Mouse (Mus musculus) CD4-positive, CD25-positive, alpha-beta regulatory T cell, adult 4 months (primary cell): ENCODE data around the gene Hs2st1. TPM values are rescaled to one million over a fixed set of nuclear protein-coding genes. Genes with fewer than 3 reads are reported as not detected.
A peak's percentile ranks its signal among the peaks of the same experiment; 100 is the strongest.

Source experiments
- ATAC-seq: one replicate; pipeline ENCODE4 v1.8.0; 2017
- polyA plus RNA-seq, 2 experiments: library from polyadenylated mRNA; unstranded; fragments of 100-300 nt; shearing (Covaris generic); gene quantifications; one replicate each; pipeline ENCODE4 v1.2.1; 2017

Hs2st1 gene
- polyA plus RNA-seq, 2 experiments from 2014 or later = 2.0 to 3.5 TPM

DNA sequence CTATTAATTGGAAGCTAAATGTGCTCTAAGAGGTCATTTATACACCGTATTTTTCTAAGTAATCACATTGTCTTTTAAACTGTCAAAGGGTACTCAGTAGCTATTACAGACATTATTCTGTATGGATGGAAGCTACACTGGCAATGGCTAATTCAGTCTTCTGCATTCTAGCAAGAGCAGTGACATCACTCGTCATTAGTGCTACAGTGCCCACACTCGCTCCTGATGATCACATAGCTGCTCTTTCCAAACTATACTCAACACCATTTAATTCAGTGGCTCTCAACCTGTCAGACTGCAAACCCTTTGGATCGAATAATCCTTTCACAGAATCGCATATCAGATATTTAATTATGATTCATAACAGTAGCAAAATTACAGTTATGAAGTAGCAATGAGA lies 19.3 kb downstream of the Hs2st1 start:
- ATAC-seq = no peak

DNA sequence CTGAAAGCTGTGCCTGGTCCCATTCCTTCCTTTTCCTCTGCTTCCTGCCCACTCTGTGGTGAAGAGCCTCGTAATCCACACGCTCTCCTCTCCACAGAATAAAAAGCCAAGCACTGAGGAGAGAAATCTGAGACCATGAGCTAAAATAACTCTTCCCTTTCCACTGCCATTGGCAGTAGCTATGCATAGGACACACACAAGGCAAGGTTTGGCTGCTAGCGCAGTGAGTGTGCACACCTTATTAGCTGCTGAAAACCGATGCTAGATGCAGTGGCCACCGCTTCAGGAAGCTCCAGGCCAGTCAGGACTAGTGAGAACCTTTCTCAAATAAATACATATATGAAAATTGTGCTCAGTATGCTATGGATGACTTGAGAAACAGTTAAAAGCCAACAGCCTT lies 19.9 kb downstream of the Hs2st1 start:
- ATAC-seq = no peak

DNA sequence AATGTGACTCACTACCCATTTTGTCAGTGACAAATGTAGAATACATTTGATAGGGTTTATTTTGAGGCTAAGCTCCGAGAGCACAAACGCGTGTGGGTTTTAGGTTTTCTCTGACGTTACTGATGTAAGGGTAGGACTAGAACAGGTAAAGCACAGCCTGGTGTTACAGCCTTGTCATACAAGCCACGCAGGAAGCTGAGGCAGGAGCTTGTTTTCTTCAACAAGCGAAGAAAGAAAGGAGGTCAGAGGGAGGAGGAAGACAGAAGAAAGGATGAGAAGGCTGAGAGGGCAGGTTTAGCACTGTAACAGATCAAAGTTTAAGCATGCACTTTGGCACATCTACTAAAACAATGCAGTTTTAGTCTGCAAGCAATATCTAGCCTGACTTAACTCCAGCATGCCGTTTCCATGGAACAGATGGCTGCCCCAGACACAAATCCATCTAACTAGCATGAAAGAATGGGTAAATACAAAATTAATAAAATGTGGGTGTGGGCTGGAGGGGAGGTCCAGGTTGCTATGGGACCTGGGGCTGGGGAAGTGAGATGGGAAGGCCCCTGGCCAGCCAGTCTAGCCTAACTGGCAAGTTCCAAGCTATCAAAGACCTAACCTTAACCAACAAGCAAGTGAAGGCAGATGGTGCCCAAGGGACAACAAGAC lies 21.7 kb downstream of the Hs2st1 start:
- ATAC-seq = no peak

DNA sequence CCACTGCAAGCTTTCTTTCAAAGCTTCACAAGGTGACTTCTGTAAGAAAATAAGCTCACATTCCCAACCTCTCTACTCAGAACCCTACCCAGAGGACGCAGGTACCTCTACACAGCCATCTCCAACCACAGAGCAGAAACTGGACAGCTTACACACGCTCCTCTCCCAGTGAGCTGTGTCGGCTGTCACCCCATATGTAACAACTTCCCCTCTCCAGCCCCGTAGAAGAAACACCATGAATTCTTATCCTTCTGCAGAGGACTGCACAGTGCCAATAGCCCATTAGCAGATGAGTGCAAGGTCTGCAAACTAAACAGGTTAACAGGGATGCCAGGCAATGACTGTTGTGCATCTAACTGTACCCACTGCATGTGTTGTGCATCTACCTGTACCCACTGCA lies 23.5 kb downstream of the Hs2st1 start:
- ATAC-seq = no peak

DNA sequence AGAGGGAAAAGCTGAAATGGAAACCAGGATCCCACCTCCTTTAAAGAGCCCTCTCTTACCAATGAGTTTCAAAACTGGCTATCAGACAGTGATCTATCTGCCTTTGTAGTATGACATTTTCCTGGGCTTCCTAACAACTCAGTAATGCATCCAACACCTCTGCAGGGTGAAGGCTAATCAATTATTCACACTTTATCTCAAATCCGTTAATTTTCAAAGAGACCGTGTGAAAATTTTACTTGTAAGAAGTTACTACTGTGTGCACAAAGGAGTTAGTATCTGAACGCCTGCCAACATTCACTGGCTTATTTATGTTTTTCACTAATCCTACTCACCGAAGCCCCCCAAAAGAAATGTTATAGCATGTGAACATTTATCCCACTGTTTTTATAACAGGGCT lies 24.1 kb downstream of the Hs2st1 start:
- no peak for ATAC-seq

DNA sequence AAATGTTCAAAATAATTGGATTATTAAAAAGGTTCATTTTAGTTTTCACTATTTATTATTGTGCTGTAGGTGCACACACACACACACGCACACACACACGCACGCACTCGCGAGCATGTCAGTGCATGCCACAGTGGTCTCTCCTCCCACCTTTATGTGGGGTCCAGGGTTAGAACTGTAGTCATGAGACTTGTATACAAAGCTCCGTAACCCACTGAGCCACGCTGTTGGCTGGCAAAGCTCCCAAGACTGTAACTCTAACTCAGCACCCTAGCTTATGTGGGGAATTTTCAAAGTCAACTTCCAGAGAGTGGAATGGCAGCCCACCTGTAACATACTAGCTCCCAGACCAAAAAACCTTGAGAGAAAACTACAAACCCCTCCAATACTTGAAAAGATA lies 24.8 kb downstream of the Hs2st1 start:
- no peak for ATAC-seq

DNA sequence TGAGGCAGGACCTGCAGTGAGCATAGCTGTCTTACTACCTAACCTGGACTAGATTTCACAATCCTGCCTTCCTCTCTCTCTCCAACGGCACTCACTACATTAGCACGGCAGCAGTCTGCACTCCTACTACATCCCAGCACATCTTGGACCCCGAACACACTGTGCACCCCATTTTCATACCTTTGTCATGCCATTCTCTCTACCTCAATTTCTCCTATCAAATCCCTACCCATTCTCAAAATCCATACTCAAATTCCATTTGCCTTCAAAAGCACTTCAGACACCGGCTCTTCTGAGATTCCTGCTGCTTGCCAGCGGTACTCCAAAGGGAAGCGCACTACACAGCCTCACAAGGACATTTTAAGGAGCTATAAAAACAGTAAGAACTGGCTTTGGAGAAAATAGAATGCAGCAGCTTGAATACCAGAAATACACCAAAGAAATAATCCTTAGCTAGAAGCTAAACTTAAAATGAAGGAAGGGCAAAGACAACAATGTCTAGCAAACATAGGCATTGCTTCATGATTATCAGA lies 28.0 kb downstream of the Hs2st1 start:
- no peak for ATAC-seq

DNA sequence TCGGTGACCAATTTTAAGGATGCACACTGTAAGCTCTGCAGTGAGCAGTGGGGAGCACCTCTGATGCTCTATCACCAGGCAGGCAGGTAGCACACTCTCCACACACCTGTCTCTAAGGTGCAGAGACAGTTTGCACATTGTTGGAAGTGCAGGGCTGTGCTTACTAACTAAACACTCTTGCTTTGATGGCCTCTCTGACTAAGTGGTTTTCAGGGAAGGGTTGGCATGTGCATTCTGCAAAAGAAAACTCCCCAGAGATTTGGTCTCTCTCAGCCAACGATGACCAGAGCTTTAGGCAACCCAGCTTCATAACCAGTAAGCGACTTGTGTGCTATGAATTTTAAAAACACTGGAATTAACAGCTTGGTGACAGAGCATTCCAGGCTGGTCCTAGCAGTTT lies 29.2 kb downstream of the Hs2st1 start:
- ATAC-seq = no peak

DNA sequence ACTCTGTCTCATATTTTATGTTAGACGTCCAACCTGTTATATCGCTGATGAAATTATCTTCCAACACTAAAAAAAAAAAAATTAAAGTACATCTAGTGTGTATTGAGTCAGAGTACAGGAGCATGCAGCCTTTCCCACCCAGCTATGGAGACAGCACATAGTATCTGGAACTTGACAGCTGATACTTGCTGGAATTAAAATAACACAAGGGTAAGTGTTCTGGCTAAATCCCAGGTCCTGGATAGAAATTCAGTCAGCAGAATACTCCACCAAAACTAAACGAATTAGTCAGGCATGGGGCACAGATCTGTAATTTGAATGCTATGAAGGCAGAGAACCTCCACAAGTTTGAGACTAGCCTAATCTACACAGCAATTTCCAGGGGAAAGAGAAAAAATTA lies 30.9 kb downstream of the Hs2st1 start:
- no peak for ATAC-seq

DNA sequence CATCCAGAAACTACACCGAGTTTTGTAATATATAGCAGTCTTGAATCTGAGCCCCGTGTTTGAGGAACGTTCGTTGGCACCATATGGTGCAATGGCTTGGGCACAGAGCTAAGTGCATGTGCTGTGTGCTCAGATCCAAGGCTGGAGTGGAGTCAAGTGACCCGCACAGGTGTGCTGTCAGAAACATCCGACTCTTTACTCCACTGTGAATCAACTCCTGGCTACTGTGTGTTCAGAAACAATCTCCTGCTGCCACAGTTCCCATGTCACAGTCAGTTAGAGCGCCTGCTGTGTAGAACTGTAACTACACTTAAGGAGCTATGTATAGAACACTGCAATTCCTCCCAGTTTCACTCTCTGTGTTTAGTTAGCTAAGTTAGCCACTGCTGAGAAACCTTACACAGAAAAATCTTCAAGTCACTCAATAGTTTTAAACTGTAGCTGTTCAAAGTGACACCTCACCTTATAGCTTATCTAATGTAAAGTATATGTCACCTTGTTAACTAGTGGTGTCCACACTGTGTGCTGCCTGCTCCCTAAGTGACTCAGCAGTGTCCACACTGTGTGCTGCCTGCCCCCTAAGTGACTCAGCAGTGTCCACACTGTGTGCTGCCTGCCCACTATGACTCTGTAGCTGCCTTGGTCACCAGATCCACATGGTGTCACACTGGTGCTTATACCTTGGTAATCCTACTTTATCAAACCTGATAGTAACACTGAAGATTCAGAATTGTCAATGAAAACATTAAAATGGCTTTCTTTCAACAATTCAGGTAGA lies 32.7 kb downstream of the Hs2st1 start:
- ATAC-seq = no peak

DNA sequence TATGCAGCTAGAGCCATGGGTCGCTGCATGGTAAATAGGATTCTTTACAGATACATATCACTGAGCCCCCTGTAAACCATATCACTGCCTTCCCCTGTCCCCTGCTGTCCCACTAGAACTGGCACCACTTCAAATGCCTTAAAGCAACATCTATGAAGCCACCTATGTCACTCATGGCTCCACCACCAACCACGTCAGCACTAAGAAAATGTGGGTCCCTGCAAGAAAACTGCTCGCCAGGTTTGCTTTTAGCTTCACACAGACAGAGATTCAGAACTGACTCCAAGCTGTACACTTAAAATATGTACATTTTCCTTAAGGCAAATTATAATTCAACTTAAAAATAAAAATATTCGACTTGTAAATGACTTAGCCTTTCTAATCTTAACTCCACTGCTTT lies 34.9 kb downstream of the Hs2st1 start:
- no peak for ATAC-seq

DNA sequence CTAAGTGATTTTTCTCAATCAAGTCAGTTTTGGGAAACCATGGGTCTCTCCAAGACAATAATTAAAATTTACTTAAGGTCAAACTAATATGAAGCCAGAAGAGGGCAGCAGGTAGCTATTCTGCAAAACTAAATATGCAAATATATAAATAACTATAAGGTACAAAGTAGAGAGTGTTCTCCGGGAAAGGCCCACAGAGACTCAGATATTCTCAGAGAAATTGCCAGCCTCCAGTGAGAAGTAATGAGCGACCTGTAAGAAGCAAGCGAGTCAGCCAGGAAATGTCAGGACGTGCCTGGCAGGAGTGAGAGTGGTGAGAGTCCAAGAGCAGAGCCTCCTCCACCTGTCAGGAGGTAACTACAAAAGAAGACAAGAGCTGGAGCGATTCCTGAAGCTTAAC lies 39.0 kb downstream of the Hs2st1 start:
- ATAC-seq = peak; percentile 58

DNA sequence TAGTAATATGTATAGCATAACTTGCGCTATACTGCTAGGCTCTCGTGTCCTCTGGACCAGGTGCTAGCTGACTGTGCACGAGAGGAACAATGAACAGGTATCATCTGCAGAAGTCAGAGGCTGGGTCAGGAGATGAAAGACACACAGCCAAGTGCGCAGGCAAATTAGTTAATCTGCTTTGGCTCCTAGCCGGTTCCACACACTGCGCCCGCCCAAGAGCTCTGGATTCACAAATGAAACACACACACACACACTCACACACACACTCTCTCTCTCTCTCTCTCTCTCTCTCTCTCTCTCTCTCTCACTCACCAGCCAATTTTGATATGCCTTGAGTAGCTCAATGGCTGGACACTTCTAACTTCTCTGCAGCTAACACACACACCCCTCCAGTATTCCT lies 42.1 kb downstream of the Hs2st1 start:
- no peak for ATAC-seq

DNA sequence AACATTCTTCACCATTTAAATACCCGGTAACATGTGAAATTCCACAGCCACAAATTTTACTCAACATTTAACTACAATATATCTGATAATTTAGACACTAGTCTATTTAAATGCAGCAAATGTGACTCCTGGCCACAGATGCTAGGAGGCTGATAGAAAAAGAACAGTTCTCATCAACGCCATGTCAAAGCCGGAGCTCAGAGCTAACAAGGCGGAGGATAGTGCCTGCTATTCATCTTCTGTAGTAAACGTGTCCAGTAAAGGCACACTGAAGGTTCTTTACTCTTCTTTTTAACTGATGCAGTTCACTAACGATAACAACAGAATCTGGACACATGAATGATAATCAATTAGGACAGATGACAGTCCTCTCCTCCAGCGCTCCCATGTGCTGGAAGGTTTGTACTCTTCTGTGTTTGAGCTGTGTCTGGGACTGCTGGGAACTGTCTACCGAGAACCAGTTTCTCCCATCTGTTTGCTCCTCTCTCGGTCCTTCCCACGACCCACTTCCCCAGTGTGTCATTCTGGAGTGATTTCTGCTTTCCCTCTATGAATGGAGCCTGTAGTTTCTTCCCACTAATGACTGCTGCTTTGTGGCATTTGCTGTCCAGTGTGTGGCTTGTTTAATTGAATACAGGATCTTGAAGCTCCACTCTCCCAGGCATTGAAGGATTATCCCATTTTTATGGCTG lies 50.3 kb downstream of the Hs2st1 start:
- no peak for ATAC-seq

DNA sequence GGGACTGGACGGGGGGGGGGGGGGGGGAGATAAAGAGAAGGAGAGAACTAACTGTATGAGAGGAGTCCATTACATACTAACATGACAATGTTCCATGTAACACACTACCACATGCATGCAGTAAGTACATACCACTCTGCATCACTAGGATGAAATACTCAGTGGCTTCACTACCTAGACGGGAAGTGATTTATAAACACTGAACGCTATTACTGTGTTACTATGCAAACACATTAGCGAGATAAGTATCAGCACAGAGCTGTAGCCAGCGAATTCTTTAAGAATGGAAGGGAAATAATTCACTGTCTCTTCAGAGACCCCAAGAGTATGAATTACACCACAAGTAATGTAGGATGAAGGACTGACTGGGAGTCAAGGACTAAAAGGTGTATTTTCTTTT lies 51.1 kb downstream of the Hs2st1 start:
- ATAC-seq = no peak

DNA sequence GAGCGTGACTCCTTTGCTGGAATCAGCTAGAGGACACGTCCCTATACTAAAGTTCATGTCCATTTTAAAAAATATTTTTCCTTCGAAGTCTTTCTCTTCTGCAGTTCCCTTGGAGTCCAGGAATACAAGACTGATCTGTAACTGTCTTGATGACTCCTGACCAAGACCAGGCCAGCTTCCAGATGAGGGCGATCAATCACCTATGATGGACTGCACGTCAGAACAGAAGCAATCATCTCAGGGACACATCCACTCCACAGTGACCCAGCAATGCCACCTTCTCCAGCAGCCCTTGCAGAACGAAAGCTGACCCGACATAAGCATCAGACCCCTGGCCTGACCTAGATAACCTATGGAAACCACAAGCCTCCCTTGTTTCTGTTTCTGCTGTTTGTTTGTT lies 54.7 kb downstream of the Hs2st1 start:
- no peak for ATAC-seq

DNA sequence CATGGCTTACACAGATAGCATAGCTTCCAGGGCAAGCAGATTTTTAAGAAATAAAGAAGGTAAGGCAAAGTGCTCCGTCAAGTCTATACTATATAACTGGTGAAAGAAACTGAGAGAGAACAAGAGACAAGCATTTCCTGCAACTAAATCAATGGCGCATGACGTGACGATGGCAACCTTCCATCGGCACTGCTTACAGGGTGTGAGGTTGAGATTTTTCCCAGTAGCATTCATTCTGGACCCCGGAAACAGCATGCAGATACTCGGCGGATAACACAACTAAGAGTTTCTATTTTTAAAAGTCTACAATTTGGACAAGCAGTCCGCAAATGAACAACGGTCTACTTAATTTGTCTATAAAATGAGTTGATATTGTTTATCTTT lies 55.9 kb downstream of the Hs2st1 start:
- ATAC-seq = no peak

DNA sequence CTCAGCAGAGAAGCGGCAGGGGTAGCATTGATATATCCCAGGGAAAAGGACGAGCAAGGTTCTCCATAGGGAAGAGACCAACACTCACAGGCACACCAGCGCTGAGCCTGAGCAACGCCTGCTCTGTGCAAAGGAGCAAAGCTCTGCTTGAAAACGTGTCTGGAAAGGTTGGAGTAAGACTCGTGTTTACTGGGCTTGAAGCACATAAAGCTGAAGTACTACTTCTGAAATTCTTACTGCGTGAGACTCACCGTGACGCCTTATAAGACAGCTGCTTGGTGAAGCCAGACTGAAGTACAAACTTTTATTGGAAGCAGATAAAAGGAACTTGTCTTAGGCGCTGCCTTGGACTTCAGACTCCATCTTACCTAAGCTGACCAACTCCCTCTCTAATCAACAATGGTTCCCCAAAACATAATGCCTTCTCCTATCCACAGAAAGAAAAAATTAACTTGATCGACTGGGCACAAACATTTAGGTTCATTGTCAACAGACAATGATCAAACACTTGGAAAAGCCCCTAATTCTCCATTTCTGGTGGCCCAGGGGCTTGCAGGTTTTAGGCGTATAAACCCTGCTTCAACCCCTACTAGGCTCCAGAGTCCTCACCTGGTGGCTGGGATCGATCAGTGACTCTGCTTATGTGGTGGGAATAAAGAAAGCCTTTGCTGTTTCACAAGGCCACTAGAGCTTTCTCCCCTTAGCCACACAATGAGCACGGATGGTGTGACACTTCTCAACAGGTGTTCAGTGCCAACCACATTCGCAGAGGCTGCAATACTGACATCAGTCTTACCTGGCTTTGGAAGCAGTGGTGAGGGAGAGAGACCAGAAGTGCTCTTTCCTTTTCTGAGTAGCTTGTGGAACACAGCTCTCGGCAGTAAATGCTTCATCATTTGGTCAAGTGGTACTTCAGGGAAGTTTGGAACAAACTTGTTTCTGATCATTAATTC lies 56.5 kb downstream of the Hs2st1 start:
- no peak for ATAC-seq

DNA sequence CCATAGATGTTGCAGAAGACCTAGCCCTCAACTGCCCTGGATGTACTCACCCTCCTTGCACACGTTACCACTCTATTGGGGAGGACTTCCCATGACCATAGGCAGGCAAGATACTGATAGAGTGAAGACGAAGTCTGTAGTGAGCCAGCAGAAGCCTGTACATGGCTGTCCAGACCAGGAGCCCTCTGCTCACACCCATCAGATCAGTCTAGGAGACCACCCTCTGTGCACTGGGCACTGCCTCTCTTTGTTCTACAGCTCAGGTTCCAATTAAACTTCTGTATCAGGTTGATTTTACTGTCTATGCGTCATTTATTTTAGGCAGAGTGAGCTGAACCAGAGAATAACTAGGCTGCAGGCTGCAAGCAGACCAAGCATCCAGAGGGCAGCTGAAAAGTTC lies 59.3 kb downstream of the Hs2st1 start:
- no peak for ATAC-seq

DNA sequence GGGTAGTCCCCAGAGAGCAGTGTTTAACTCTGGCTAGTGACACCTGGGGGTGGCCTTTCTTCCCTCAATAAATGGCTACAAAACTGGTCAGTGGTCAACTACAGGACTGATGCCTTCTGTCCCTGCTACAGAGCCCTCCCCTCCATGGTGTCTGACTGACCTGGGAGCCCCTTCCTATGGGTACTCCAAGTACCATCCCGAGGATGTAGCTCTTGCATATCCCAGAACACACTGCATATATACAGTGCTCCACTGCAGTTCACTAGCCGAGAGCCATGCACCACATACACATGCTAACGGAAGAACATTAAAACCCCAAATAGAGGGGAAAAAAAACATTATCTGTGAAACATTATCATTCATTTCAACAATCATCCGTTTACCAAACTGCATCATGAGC lies 61.6 kb downstream of the Hs2st1 start:
- ATAC-seq = no peak

DNA sequence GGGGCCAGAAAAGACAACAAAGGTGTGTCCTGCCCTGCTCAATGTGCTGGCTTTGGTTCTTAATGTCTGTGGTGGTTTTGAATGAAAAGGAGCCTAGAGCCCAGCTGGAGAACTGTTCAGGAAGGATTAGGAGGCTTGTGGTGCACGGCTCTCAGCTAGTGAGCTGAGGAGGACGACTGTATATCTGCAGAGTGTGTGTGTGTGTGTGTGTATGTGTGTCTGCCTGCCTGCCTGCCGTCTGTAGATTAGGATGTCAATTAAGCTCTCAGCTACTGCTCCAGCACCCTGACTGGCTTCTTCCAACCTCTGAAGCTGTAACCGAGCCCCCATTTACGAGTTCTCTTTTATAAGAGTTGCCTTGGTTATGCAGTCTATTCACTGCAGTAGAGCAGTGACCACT lies 62.1 kb downstream of the Hs2st1 start:
- no peak for ATAC-seq

DNA sequence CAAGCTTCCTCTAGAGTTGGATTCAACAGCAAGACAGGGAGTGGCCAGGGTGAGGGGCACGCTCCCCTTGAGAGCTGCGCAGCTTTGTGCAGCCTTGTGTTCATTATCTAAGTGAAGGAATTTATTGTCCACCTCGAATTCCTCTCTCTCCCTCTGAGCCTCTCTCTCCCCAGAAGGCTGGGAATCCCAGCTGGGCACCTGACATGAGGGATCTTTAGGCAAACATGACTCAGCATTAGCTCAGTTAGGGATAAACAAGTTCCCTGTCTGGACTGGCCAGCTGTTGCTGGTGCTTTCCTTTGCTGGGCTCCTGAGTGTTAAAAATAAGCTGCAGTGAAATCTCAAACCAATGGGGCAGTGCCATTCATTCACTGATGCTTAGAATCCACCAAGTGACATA lies 63.8 kb downstream of the Hs2st1 start:
- no peak for ATAC-seq

DNA sequence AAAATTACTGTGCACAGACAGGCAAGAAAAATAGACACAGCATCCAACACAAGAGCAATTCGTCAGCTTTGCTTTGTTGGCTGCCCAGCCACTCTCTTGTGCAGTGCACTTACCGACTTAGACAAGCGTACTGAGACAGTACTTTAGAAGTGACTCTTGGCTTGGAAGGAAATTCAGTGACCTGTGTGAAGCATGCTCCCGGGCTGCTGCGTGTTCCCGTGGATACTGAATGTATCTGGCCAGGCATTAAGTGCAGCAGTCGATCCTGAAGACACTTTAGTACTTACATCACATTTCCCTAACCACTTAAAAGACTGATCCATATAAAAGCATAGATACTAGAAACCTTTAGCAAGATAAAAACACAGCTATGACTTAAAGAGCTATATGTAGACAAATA lies 68.1 kb downstream of the Hs2st1 start:
- ATAC-seq = no peak
